Mouse (Mus musculus) left cerebral cortex, postnatal 4 days (tissue): ENCODE data around the gene Aaed1. TPM values are rescaled to one million over a fixed set of nuclear protein-coding genes. Genes with fewer than 3 reads are reported as not detected.

Experiments
- DNase-seq: peaks from one replicate; pipeline ENCODE4 v3.0.0-alpha.2; 2022
- intact Hi-C: fragments of 180-260 bp; cut with DNase I; formaldehyde crosslinking; loops from one replicate; pipeline ENCODE4 v1.15.1; 2025
- total RNA-seq, 2 experiments: library from RNA; stranded (reverse); gene quantifications; 2 replicates each; pipeline ENCODE4 v1.2.3; 2021

Gene Aaed1
- total RNA-seq, result 1 to 10 TPM; 6.4 to 7.3 TPM

DNA sequence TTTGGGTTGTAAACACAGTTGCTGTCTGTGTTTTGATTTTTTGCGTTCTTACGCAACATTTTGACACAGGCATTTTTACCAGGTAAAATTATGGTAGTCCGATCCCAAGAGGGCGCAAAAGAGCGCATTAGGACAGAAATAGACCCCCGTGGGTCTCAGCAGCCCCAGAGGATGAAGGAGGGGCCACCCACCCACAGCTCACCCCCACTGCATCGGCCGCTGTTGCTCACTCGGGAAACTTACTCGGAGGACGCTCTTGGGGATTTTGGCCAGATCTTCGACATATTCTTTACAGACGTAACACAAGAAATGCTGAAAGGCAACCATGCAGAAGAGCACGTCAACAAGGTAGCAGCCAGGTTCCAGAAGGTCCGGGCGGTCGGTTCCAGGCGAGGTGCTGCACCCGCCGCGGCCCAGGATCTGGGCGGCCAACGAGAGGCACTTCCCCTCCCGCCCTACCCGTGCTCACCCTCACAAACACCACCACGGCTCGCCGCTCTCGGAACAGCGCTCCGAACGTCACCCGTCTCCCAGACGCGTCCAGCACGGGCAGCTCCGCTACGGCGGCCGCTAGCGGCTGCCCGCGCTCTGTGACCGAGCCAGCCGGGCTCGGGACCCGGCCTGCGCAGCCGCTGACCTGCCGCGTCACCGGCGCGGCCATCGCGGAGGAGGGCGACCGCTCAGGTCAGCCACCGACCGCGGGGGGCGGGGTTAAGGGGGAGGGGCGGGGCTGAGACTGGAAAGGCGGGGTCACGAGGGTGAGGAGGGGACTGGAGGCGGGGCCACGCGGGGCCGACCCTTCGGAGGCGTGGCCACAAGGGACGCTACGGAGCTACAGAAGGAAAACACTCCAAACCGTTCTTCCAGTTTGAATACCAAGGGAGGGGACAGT is at the start of gene Aaed1:
Gene Aaed1, minus strand, starts transcription at position 687 of the 892 bp plus-strand sequence.
- DNase-seq, result peak; percentile 97
- intact Hi-C loops, result no loop called here

DNA sequence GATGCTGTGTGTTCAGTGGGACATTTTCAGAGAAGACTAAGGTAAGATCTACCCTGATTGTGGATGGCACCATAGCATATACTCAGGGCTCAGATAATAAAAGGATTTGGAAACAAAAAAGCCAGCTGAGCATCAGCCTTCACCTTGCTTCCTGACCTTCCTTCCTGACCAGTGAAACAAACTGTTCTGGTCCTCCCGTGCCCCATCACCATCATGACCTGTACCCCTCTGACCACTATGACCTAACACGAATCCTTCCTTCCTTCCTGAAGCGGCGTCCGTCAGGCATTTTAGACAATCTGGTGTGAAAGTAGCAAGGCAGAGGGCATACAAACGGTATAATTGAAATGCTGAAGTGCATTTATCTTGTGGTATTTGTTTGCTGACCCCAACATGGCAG is 49.6 kb upstream of the Aaed1 start:
- intact Hi-C loops, result no loop called here
- no peak for DNase-seq

DNA sequence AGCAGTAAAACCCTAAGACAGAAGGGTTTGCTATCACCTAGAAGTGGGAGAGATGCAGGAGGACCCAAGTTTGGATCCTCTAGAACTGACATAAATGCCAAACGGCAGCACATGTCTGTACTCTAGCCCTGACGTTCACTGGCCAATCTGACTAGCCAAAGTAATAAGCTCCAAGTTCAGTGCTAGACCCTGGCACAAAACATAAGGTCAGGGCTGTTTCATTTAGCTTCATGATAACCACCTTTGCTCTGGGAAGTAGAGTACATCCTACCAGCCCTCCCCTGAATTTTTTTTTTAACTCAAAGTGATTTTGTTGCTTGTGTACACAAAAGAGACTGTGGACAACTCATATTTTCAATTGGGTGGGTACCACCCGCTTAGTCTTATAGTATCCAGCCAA is 48.5 kb upstream of the Aaed1 start:
- no peak for DNase-seq
- intact Hi-C loops, result no loop called here

DNA sequence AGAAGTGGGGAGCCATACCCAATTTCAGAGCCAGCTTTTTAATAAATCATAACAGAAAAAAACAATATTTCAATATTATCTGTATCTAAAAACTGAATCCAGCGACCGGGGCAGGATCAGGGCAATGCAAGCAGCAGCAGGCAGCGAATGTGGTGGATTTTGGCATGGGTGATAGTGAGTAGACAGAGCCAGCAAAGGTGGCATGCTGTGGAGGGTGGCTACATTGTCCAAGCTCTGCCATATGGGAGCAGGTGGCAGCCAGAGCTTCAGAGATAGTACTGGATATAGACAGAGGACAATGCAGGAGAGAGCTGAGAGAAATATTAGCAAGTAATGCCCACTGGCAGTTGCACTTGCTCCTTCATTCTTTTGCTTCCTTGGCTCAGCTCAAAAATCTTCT is 47.2 kb upstream of the Aaed1 start:
- DNase-seq, result peak; percentile 22
- intact Hi-C loops, result no loop called here

DNA sequence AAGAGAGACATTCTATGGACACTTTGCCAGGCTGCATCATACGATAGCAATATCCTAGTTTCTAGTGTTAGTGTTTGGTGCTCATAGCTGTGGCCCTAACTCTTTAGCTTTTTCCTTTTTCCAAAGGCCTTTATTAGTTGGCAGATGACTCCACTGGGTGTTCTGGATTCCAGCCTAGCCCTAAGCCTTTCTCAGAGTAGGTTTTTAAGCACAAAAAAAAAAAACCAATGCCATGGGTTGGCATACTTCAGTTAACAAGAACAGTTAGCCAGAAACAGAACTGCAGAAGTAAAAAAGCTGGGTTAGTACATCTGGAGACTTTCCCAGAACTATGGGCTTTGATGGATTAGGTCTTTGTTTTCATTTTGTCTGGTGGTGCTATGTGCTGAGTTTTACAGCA is 46.0 kb upstream of the Aaed1 start:
- no peak for DNase-seq
- intact Hi-C loops, result no loop called here

DNA sequence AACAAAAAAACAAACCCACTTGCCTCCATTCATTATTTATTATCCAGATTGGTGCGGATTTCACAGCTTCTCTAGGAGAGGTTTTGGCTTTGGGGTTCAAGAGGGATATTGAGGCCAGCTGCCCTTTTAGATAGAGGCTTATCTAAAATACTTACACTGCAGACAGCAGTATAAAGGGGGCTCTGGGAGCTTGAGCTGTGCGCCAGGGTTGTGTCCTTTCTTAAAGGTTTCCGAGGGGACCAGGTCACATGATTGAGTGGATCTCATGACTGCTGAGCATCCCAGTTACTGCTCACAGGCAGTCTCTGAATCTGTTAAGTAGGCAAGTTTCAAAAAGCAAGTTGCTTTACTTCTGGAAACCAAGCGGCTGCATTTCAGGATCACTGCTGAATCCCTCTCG is 44.9 kb upstream of the Aaed1 start:
- intact Hi-C loops, result no loop called here
- DNase-seq, result no peak

DNA sequence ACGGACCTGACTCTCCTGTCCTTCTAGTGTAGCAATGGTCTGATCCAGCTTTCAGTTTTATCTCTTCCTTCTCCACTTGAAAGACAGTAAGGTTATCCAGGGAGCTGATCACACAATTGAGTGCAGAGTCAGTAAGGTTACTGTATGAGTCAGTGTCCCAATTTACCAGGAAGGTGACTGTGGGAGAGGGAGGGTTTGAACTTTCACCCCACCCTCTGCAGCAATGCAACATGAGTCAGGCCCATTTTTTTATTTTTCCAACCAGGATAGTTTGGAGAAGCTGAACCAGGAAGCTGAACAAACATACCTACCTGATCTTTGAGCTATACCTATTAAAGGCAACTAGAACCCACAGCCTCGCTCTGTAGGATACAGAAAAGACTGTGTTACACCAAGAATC is 37.0 kb upstream of the Aaed1 start:
- intact Hi-C loops, result no loop called here
- no peak for DNase-seq

DNA sequence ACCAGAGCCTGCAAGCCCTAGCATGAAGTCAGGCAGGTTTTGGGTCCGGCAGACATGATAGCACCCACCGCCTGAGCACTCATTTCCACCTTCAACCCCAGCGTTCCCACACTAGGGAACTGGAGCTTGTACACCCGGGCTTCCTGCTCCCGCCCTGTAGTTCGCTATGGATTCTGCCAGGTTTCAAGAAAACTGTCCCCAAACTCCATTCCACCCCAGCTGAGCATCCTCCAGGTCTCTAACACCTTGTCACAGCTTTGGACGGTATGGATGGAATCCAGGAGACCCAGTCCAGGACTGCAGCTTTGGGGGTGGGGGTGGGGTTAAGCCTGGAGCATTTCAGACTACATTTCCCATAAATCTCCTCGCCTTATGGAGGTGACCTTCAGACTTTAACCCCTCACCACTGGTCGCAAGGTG is 31.6 kb upstream of the Aaed1 start:
- DNase-seq, result peak; percentile 16
- intact Hi-C loops, result no loop called here

DNA sequence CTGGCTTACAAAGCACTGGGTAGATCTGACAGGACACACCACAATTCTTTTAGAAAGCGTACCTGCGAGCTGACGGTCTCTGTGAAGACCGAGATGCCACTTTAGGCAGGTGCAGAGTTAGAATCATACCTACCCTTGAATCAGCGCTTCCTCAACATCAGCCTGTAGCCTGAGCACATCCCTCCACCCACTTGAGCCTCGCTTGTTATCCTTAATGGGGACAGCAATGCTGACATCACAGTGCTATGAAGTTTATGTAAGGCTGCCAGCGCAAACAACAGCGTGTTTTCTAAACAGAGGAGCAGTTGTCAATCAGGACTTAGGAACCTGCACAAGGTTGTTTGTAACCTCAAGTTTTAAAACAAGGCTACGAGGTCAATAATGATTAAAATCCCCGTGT is 31.1 kb upstream of the Aaed1 start:
- intact Hi-C loops, result no loop called here
- no peak for DNase-seq

DNA sequence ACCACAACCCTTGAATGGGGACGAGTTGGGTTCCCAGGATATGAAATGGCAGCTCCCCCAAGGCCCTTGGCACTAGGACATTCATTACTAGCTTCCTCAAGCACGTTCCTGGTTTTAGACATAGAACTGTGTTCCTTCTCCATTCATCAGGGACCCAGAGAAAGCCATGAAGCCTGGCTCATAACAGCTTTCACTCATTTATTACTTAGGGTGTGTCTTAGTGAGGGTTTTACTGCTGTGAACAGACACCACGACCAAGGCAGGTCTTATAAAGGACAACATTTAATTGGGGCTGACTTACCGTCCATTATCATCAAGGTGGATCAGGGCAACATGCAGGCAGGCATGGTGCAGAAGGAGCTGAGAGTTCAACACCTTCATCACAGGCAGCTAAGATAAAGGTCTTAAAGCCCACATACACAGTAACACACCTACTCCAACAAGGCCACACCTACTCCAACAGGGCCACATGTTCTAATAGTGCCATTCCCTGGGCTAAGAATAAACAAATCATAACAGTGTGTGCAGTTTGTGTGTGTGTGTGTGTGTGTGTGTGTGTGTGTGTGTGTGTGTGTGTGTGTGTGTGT is 23.1 kb upstream of the Aaed1 start:
- intact Hi-C loops, result no loop called here

DNA sequence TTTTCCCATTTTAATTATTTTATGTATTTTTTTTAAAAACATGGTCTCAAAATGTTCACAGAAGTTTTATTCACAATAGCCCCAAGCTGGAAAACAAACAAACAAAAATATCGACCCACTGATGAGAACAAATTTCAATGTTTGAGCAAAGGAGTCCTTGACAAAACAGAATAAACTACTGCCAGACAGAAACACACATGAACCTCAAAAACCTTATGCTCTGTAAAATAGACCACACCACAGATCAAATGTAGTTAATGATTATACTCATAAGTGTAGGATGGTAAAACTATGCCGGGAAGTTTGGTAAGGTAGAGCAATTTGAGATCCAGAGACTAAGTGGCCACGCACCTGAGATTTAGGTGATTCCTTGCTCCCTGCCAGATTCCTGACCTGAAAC is 20.6 kb upstream of the Aaed1 start:
- no peak for DNase-seq
- intact Hi-C loops, result no loop called here

More for the DNA sequence above, 23.1 kb upstream of the Aaed1 start:
- no peak for DNase-seq

DNA sequence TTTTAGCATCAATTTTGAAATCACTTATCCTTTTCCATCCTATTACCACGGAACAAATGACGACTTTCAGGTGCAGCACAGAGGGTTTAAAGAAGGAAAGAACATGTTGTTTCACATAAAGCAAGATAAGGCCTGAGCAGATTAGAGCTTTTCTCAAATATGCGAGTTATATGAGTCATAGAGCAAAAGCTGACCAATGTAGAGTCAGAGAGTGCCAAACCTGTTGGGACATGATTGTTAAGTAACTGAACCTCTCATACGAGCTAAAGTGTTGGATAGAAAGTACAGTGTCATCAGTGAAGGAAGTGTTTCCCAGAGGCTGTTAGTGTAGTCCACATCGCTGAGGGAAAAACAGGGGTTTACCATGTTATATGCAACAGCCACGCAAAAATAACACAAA is 19.8 kb upstream of the Aaed1 start:
- intact Hi-C loops, result no loop called here
- DNase-seq, result no peak

DNA sequence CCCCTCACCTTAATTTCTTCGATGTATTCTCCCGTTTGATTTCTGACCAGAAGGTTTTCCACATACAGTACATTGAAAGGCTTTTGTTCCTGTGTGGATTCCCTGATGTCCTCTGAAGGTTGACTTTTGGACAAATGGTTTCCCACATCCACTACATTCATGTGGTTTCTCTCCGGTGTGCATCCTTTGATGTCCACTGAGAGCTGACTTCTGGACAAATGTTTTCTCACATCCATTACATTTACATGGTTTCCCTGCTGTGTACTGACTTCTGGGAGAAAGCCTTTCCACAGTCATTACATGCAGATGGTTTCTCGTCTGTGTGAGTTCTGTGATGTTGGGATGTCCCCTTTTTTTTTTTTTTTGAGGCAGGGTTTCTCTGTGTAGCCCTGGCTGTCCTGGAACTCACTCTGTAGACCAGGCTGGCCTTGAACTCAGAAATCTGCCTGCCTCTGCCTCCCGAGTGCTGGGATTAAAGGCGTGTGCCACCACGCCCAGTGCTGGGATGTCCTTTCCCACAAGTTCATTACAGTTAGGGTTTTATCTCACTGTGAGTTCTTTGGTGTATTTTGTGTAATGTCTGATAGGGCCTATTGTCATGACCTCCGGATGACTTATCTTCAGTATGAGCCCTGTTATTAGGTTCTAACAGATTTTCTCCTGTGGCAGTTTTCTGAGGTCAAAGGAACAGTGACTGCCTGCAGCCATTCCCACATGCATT is 10.2 kb upstream of the Aaed1 start:
- intact Hi-C loops, result loop anchor here (10.0 kb wide), 1 partner anchor 922 kb away; no protein-coding TSS in a partner anchor
- no peak for DNase-seq

DNA sequence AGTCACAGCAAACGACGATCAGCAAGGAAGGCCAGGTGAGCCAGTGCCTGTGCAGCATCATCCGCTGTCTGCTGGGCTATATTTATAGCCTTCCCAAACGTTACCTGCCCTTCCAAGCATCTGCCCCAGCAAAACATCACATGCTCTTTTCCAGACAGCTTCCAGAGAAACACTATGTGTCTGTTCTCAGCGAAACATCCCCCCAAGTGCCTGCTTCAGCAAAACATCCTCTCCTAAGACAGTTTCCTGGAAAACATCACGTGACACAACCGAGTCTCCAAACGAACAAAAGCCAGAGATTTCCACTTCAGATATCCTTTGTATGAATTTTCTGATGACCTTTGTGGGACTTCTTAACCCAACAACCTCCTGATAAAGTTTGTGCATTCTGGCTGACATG is 7.8 kb upstream of the Aaed1 start:
- intact Hi-C loops, result loop anchor here (10.0 kb wide), 1 partner anchor 924 kb away; no protein-coding TSS in a partner anchor
- no peak for DNase-seq

DNA sequence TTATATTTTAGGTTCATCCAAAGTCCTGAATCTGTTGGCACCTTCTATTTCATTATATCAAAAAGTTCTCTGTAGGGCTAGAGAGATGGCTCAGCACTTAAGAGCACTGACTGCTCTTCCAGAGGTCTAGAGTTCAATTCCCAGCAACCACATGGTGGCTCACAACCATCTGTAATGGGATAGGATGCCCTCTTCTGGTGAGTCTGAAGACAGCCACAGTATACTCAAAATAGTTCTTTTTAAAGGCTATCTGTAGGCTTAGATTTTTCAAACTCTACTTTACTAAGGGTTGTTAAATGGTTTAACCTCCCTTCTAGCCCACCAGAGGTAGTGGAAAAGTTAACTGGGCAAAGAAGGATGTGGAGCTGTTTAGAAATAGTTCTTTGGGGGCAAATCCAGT is 7.3 kb upstream of the Aaed1 start:
- intact Hi-C loops, result loop anchor here (10.0 kb wide), 1 partner anchor 925 kb away; no protein-coding TSS in a partner anchor
- no peak for DNase-seq

DNA sequence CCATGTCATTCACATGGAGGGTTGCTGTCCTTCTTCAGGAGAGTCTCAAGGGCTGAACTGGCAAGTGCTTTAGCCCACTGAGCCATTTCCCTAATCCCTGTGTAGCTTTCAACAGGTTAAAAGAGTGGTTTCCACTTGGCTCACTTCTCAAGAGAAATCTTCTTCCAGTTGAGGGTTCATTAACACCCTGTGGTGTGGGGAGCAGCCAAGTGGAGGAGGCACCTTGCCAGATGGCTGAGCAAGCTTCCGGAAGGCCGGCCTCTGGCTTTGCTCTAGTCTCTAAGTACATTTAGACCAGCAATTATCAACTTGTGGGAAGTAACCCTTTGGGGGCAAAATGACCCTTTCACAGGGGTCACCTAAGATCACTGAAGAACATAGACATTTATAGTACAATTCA is 5.8 kb upstream of the Aaed1 start:
- DNase-seq, result peak; percentile 75
- intact Hi-C loops, result no loop called here

DNA sequence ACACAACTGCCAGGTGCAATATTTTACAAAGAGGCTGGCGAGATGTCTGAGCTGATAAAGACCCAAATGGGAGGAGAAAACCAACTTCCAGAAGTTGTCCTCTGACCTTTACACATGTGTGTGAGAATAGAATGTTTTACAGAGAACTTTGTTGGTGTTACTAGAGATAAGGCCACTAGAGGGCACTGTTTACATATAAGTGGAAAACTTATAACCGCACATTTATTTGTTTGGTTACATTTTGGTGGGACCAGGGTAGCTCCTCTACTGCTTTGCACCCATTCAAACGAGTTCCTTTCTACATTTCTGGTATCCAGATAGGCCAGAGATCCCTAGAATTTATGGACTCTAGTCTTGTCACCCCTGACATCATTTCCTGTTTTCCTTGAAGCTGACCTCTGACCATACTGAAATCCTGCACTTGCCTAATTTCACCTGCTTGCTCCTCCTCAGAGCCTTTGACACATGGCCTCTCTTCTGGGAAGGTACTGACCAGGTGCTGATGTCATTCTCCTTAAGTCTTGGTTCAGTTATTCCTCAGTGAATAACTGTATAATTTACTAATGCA is 3.1 kb upstream of the Aaed1 start:
- DNase-seq, result no peak
- intact Hi-C loops, result loop anchor here (2.0 kb wide), 1 partner anchor 123 kb away; no protein-coding TSS in a partner anchor

DNA sequence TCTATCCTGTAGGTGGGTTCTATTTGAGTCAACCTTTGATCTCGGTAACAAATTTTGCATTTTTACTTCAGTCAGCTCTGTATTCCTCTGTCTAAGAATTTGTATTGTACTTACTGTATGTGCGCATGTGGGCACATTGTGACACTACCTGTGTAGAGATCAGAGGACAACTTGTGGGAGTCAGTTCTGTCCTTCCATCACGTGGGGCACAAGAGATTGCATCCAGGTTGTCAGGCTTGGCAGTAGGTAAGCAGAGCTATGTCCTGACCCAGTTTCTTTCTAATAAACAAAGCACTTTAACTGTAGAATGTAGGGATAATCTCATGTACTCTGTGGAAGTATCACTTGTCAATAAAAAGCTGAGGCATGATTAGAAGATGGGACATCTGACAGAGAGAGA is 1.5 kb upstream of the Aaed1 start:
- DNase-seq, result no peak
- intact Hi-C loops, result loop anchor here (2.0 kb wide), 1 partner anchor 125 kb away; no protein-coding TSS in a partner anchor

DNA sequence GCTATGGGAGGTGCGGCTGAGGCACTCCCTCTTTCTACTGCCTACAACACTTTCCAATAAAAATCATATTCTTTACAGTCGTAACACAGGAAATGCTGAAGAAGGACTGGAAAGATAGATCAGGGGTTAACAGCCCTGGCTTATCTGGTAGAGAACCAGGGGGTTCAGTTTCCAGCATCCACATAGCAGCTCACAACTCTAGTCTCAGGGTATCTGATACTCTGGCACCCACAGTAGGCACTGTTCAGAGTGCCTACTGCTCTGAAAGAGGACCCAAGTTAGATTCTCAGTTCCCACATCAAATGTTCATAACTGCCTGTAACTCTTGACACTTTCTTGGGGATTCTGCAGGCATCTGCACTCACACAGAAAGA is 393 bp upstream of the Aaed1 start:
- intact Hi-C loops, result no loop called here
- DNase-seq, result no peak

DNA sequence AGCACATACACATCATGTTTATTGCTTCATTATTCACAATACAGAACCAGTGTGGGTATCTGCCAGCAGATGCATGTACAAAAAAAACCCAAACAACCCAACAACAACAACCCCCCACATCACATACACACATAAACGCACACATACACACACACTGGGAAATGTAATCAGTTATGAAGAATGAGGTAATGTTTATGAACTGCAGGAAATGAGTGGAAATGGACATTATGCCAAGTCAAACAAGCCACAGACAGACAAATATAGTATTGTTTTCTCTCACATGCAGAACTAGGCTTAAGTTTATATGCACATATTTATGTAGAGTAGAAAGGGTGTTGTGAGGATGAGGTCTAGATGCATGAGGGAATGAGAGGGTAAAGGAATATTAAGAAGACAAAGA is 1.2 kb downstream of the Aaed1 start:
- DNase-seq, result no peak
- intact Hi-C loops, result no loop called here

DNA sequence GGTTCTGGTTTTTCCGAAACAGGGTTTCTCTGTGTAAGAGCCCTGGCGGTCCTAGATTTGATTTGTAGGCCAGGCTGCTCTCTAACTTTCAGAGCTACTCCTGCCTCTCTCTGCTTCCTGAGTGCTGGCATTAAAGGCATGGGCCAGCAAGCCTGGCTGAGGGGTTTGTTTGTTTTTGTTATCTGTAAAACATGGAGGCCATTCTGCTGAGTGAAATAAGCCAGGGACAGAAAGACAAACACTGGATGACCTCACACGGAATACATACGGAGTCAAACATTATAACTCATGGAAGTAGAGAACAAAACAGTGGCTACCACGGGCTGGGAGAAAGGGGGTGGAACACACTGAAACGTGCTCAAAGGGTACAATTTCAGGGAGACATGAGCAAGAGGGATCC is 1.9 kb downstream of the Aaed1 start:
- no peak for DNase-seq
- intact Hi-C loops, result no loop called here
